Mouse (Mus musculus) heart, adult 9 months (tissue): Measurements from ENCODE around the gene Smg8.

Source experiments
- DNase-seq, 2 experiments: peaks; one replicate each; pipeline ENCODE4 v3.0.0; 2022; ENCODE audit warnings: low spot score in 2 of 2

Smg8 gene

GRCm38 (mm10) chr11:87046968-87047367 lies 39.6 kb downstream of the Smg8 start:
- no peak for DNase-seq

- DNase-seq, result no peak
These were observed 43.5 kb downstream of the Smg8 start for GRCm38 (mm10) chr11:87043052-87043451.

- DNase-seq, result no peak
These were observed 47.1 kb downstream of the Smg8 start for GRCm38 (mm10) chr11:87039307-87039963.

- DNase-seq, result no peak
These were observed 50.4 kb downstream of the Smg8 start for GRCm38 (mm10) chr11:87036180-87036579.

- no peak for DNase-seq
These were observed 58.4 kb downstream of the Smg8 start for GRCm38 (mm10) chr11:87028212-87028611.
